Mouse (Mus musculus): Measurements from ENCODE around the gene Msh5. TPM values are rescaled to one million over a fixed set of nuclear protein-coding genes. Genes with fewer than 3 reads are reported as not detected.
A peak's percentile ranks its signal among the peaks of the same experiment; 100 is the strongest.
"Not testable (repeated sequence)": the region's sequence is repeated elsewhere in the genome, so short reads cannot be mapped to it uniquely, and the experiment has no call there.

Gene Msh5
- polyA plus RNA-seq, 1 experiment from 2014 or later: 3.0 TPM

DNA sequence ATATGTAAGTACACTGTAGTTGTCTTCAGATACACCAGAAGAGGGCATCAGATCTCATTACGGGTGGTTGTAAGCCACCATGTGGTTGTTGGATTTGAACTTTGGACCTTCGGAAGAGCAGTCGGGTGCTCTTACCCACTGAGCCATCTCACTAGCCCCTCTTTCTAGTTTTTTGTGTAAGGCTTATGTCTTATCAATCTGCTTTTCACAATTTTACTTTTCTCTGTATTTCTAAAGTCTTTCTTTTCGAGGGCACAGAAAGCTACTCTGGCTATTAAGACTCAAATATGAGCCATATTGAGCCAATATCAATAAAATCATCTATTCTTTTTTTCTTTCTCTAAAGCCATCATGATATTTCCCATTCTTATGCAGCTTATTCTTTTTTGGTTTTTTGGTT is 51.4 kb downstream of the Msh5 start:
- H3K27ac ChIP-seq; H3K4me3 ChIP-seq; H3K27me3 ChIP-seq; ATAC-seq (ENCODE audit: insufficient number of reproducible peaks, low FRiP score, low TSS enrichment, low read depth); H3K9me3 ChIP-seq; H3K9ac ChIP-seq; H3K4me2 ChIP-seq: not testable (repeated sequence)
- 88% methylated on average over 4 of the region's 4 CpGs for WGBS
- peaks cover 15% of the 10 kb centered on the region for H3K4me1 ChIP-seq
- peaks cover 35% of the 10 kb centered on the region; the same call in 1 of the 2 replicates for H3K36me3 ChIP-seq

DNA sequence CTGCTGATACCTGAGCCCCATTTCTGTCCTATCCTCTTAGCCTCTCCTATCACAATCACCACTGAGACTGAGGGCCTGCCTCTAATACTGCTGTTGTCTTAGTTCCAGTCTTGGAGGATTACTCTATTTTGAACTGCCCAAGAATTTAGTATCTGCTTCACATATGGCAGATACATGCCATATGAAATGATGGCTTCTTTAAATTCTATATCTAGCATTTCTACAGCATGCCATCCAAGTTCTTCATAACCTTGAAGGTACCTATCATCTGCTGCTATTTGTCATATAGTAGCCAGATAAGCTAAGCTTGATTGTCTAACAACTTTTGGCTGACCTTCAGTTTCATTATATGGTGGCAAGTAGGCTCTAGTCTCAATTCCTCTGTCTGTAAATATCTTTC is 51.8 kb downstream of the Msh5 start:
- peaks cover 35% of the 10 kb centered on the region; the same call in 1 of the 2 replicates for H3K36me3 ChIP-seq

DNA sequence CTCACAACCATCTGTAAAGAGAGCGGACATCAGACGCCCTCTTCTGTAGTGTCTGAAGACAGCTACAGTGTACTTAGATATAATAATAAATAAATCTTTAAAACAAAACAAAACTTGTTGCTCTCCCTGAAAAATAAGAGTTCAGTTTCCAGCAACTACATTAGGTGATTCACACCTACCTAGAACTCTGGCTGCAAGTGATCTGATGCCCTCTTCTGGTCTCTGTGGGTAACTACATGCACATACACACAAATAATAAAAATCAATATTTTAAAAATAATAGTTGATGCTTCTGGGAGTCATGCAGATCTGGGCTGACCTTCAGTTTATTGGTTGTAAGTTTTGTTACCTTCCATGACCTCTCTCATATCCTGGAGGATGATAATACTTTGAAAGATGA is 62.3 kb downstream of the Msh5 start:
- peaks cover 24% of the 10 kb centered on the region for H3K36me3 ChIP-seq
- no peaks in the 10 kb centered on the region for H3K27me3 ChIP-seq
- no peak overlapping the region for H3K4me3 ChIP-seq
- H3K4me1 ChIP-seq: peaks cover 21% of the 10 kb centered on the region
- H3K4me2 ChIP-seq: no peak overlapping the region
- WGBS: 74% methylated on average over 2 of the region's 2 CpGs
- no peak for ATAC-seq (ENCODE audit: insufficient number of reproducible peaks, low FRiP score, low TSS enrichment, low read depth)
- H3K9ac ChIP-seq: no peak overlapping the region
- H3K27ac ChIP-seq: no peak overlapping the region
- H3K9me3 ChIP-seq: no peaks in the 10 kb centered on the region

More for the DNA sequence above, 51.8 kb downstream of the Msh5 start:
- Histone ChIP-seq H3K4me3 (no peak overlapping the region), H3K4me1 (peaks cover 11% of the 10 kb centered on the region), H3K9ac (no peak overlapping the region), H3K27me3 (no peaks in the 10 kb centered on the region), H3K27ac (no peak overlapping the region), H3K4me2 (no peak overlapping the region), H3K9me3 (no peaks in the 10 kb centered on the region)
- no peak for ATAC-seq (ENCODE audit: insufficient number of reproducible peaks, low FRiP score, low TSS enrichment, low read depth)

DNA sequence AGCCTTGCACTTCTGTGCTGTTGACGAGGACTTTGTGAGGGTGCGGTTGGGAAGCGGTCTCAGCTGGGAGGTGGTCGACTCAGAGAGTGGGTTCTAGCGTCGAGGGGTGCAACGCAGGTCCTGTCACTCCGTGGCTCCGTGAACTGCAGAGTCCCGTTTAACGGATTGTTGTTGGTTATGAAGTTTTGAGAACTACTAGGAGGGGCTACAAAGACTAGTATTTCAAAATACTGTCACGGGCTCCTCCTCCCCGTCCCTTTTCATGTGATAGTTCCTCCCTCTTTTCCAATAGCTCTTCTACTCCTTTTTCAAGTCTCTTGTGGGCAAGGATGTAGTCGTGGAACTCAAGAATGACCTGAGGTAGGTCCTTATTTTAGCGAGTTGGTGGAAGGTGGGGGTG is 64.2 kb downstream of the Msh5 start:
- Histone ChIP-seq H3K9me3 (no peaks in the 10 kb centered on the region), H3K4me1 (peaks cover 21% of the 10 kb centered on the region), H3K4me3 (peak overlapping the region; percentile 87), H3K9ac (peak overlapping the region; percentile 91), H3K36me3 (peaks cover 19% of the 10 kb centered on the region), H3K4me2 (peak overlapping the region; percentile 83), H3K27ac (peak overlapping the region; percentile 100), H3K27me3 (no peaks in the 10 kb centered on the region)
- ATAC-seq (ENCODE audit: insufficient number of reproducible peaks, low FRiP score, low TSS enrichment, low read depth): no peak
- 0% methylated on average over 15 of the region's 15 CpGs for WGBS

DNA sequence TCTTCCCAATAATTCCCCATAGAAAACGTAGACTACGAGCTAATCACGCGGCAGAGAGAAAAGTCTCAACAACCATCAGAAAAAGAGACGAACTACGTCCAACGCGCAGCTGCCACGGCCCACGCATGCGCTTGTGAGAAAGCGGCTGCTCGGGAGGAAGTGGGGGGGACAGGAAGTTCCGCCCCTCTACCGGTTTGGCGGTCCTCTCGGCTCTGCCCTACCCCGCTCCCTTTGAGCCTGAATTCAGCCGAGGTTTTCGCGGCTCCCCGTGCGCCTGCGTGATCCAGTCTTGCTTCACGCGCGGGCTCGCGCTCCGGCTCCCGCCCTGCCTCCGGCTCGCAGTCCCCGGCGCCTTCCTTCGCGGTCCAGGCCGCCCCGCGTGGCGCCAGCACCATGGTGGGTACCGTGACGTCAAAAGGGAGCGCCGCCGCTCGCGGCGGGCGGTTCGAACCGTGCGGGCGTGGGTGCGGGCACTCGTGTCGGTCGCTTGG is 64.8 kb downstream of the Msh5 start, which contains the start of gene Lsm2:
Gene Lsm2 (plus strand): TSS at position 173 of the 491 bp plus-strand sequence.
- ATAC-seq (ENCODE audit: insufficient number of reproducible peaks, low FRiP score, low TSS enrichment, low read depth): peak; percentile 88
- Histone ChIP-seq H3K4me1 (peaks cover 21% of the 10 kb centered on the region), H3K4me3 (peak within 1 kb of the TSS; percentile 87), H3K27me3 (no peaks in the 10 kb centered on the region), H3K36me3 (peaks cover 19% of the 10 kb centered on the region), H3K4me2 (peak within 1 kb of the TSS; percentile 83), H3K27ac (peak within 1 kb of the TSS; percentile 100), H3K9ac (peak within 1 kb of the TSS; percentile 91), H3K9me3 (no peaks in the 10 kb centered on the region)
- under 1% methylated on average over 58 of the region's 58 CpGs for WGBS

DNA sequence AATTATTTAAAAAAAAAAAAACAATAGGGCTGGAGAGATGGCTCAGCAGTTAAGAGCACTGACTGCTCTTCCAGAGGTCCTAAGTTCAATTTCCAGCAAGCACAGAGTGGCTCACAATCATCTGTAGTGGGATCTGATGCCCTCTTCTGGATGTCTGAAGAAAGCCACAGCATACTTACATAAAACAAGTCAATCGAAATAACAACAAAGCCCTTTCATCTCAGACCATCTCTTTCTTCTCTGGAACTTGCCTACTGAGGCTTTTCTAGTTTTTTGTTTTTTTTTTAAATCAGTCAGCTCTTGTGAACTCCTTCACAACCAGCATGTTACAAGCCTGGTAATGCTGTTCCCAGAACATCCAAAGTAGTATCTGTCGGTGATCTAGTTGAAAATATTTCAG is 65.9 kb downstream of the Msh5 start:
- H3K4me1 ChIP-seq: peaks cover 21% of the 10 kb centered on the region
- H3K9ac ChIP-seq: peak overlapping the region; percentile 91; the same call in 1 of the 2 replicates
- 9% methylated on average over 2 of the region's 2 CpGs for WGBS
- H3K9me3 ChIP-seq: no peaks in the 10 kb centered on the region
- no peaks in the 10 kb centered on the region for H3K27me3 ChIP-seq
- H3K27ac ChIP-seq: peak overlapping the region; percentile 100
- H3K36me3 ChIP-seq: peaks cover 8% of the 10 kb centered on the region
- H3K4me2 ChIP-seq: peak overlapping the region; percentile 83
- ATAC-seq (ENCODE audit: insufficient number of reproducible peaks, low FRiP score, low TSS enrichment, low read depth): no peak
- peak overlapping the region; percentile 87 for H3K4me3 ChIP-seq

DNA sequence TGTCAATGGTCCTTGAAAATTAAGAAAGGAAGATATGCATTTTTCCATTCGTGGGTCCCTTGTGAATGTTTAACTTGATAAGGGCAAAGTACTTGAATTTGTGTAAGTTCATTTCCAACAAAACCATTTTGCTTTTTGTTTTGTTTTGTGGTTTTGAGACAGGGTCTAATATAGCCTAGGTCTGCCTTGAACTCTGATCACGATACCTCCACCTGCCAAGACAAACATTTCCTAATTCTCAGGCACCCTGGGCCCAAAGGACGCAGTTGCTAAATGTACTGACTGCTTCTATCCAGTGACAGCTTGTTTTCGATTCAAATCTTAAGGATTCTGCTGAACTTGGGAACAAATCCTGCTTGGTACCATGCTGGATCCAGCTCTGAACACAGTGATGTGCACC is 66.9 kb downstream of the Msh5 start:
- Histone ChIP-seq H3K4me2 (no peak overlapping the region), H3K4me3 (no peak overlapping the region), H3K9me3 (no peaks in the 10 kb centered on the region), H3K27me3 (no peaks in the 10 kb centered on the region), H3K9ac (no peak overlapping the region), H3K4me1 (peaks cover 21% of the 10 kb centered on the region), H3K27ac (no peak overlapping the region), H3K36me3 (no peaks in the 10 kb centered on the region)
- ATAC-seq (ENCODE audit: insufficient number of reproducible peaks, low FRiP score, low TSS enrichment, low read depth): no peak
- 90% methylated on average over 4 of the region's 4 CpGs for WGBS

Other genes with a start within 250 kb of the Msh5 start
- 0.12 and 0.25 TPM in 2 replicates for gene Cyp21a1, start 242.2 kb downstream of the Msh5 start, polyA plus RNA-seq (2015; fragmentation: Nextera tagmentation; extraction: Ambion mirVana)
- 26.1 and 29.3 TPM in 2 replicates for gene Stk19, start 209.8 kb downstream of the Msh5 start, polyA plus RNA-seq (2015; fragmentation: Nextera tagmentation; extraction: Ambion mirVana)
- gene Dxo, start 209.7 kb downstream of the Msh5 start, polyA plus RNA-seq (2015; fragmentation: Nextera tagmentation; extraction: Ambion mirVana): 62.1 and 65.8 TPM in 2 replicates
- gene Skiv2l, start 196.5 kb downstream of the Msh5 start, polyA plus RNA-seq (2015; fragmentation: Nextera tagmentation; extraction: Ambion mirVana): 47.2 and 47.4 TPM in 2 replicates
- gene Nelfe, start 196.4 kb downstream of the Msh5 start, polyA plus RNA-seq (2015; fragmentation: Nextera tagmentation; extraction: Ambion mirVana): 90.1 and 96.4 TPM in 2 replicates
- 2.8 and 3.6 TPM in 2 replicates for gene Cfb, start 184.2 kb downstream of the Msh5 start, polyA plus RNA-seq (2015; fragmentation: Nextera tagmentation; extraction: Ambion mirVana)
- 1.7 and 2.8 TPM in 2 replicates for gene Zbtb12, start 167.3 kb downstream of the Msh5 start, polyA plus RNA-seq (2015; fragmentation: Nextera tagmentation; extraction: Ambion mirVana)
- gene Gm20547, start 164.7 kb downstream of the Msh5 start, polyA plus RNA-seq (2015; fragmentation: Nextera tagmentation; extraction: Ambion mirVana): not detected in 2 replicates
- 4.6 and 5.2 TPM in 2 replicates for gene C2, start 148.5 kb downstream of the Msh5 start, polyA plus RNA-seq (2015; fragmentation: Nextera tagmentation; extraction: Ambion mirVana)
- 64.6 and 78.1 TPM in 2 replicates for gene Ehmt2, start 148.3 kb downstream of the Msh5 start, polyA plus RNA-seq (2015; fragmentation: Nextera tagmentation; extraction: Ambion mirVana)
- 0.17 TPM in 1 of 2 replicates, not detected in the other for gene Slc44a4, start 132.3 kb downstream of the Msh5 start, polyA plus RNA-seq (2015; fragmentation: Nextera tagmentation; extraction: Ambion mirVana)
- 20.1 and 20.5 TPM in 2 replicates for gene Neu1, start 115.5 kb downstream of the Msh5 start, polyA plus RNA-seq (2015; fragmentation: Nextera tagmentation; extraction: Ambion mirVana)
- gene Hspa1b, start 87.5 kb downstream of the Msh5 start, polyA plus RNA-seq (2015; fragmentation: Nextera tagmentation; extraction: Ambion mirVana): 3.3 and 3.6 TPM in 2 replicates
- gene Gm20481, start 76.8 kb downstream of the Msh5 start, polyA plus RNA-seq (2015; fragmentation: Nextera tagmentation; extraction: Ambion mirVana): not detected in 2 replicates
- 31.7 and 32.0 TPM in 2 replicates for gene Hspa1a, start 74.6 kb downstream of the Msh5 start, polyA plus RNA-seq (2015; fragmentation: Nextera tagmentation; extraction: Ambion mirVana)
- gene Hspa1l, start 74.0 kb downstream of the Msh5 start, polyA plus RNA-seq (2015; fragmentation: Nextera tagmentation; extraction: Ambion mirVana): 0.46 and 0.65 TPM in 2 replicates
- 143 and 159 TPM in 2 replicates for gene Lsm2, start 64.9 kb downstream of the Msh5 start, polyA plus RNA-seq (2015; fragmentation: Nextera tagmentation; extraction: Ambion mirVana)
- 94.4 and 95.1 TPM in 2 replicates for gene Vars, start 45.8 kb downstream of the Msh5 start, polyA plus RNA-seq (2015; fragmentation: Nextera tagmentation; extraction: Ambion mirVana)
- gene Vwa7, start 30.2 kb downstream of the Msh5 start, polyA plus RNA-seq (2015; fragmentation: Nextera tagmentation; extraction: Ambion mirVana): 0.18 and 0.20 TPM in 2 replicates
- gene Sapcd1, start 18.7 kb downstream of the Msh5 start, polyA plus RNA-seq (2015; fragmentation: Nextera tagmentation; extraction: Ambion mirVana): 8.9 and 9.4 TPM in 2 replicates
- gene Clic1, start 3.2 kb upstream of the Msh5 start, polyA plus RNA-seq (2015; fragmentation: Nextera tagmentation; extraction: Ambion mirVana): 351 and 363 TPM in 2 replicates
- gene Ddah2, start 12.3 kb upstream of the Msh5 start, polyA plus RNA-seq (2015; fragmentation: Nextera tagmentation; extraction: Ambion mirVana): 321 and 336 TPM in 2 replicates
- 181 and 203 TPM in 2 replicates for gene Ly6g6c, start 18.6 kb upstream of the Msh5 start, polyA plus RNA-seq (2015; fragmentation: Nextera tagmentation; extraction: Ambion mirVana)
- 1.0 and 1.4 TPM in 2 replicates for gene Mpig6b, start 19.4 kb upstream of the Msh5 start, polyA plus RNA-seq (2015; fragmentation: Nextera tagmentation; extraction: Ambion mirVana)
- gene Ly6g6e, start 30.2 kb upstream of the Msh5 start, polyA plus RNA-seq (2015; fragmentation: Nextera tagmentation; extraction: Ambion mirVana): 50.6 and 53.7 TPM in 2 replicates
- gene Ly6g6d, start 31.3 kb upstream of the Msh5 start, polyA plus RNA-seq (2015; fragmentation: Nextera tagmentation; extraction: Ambion mirVana): 1.1 and 2.4 TPM in 2 replicates
- 0.13 and 0.20 TPM in 2 replicates for gene Ly6g6f, start 38.9 kb upstream of the Msh5 start, polyA plus RNA-seq (2015; fragmentation: Nextera tagmentation; extraction: Ambion mirVana)
- gene Abhd16a, start 42.5 kb upstream of the Msh5 start, polyA plus RNA-seq (2015; fragmentation: Nextera tagmentation; extraction: Ambion mirVana): 101 and 112 TPM in 2 replicates
- not detected in 2 replicates for gene Ly6g5c, start 61.5 kb upstream of the Msh5 start, polyA plus RNA-seq (2015; fragmentation: Nextera tagmentation; extraction: Ambion mirVana)
- 0.78 and 0.99 TPM in 2 replicates for gene Ly6g5b, start 68.7 kb upstream of the Msh5 start, polyA plus RNA-seq (2015; fragmentation: Nextera tagmentation; extraction: Ambion mirVana)
- gene Gpank1, start 74.7 kb upstream of the Msh5 start, polyA plus RNA-seq (2015; fragmentation: Nextera tagmentation; extraction: Ambion mirVana): 16.8 and 17.4 TPM in 2 replicates
- gene Csnk2b, start 75.3 kb upstream of the Msh5 start, polyA plus RNA-seq (2015; fragmentation: Nextera tagmentation; extraction: Ambion mirVana): 293 and 297 TPM in 2 replicates
- gene D17H6S53E, start 79.6 kb upstream of the Msh5 start, polyA plus RNA-seq (2015; fragmentation: Nextera tagmentation; extraction: Ambion mirVana): 10.5 and 11.2 TPM in 2 replicates
- gene Apom, start 85.3 kb upstream of the Msh5 start, polyA plus RNA-seq (2015; fragmentation: Nextera tagmentation; extraction: Ambion mirVana): 0.52 and 2.0 TPM in 2 replicates
- 49.6 and 51.8 TPM in 2 replicates for gene Bag6, start 88.4 kb upstream of the Msh5 start, polyA plus RNA-seq (2015; fragmentation: Nextera tagmentation; extraction: Ambion mirVana)
- gene Prrc2a, start 118.2 kb upstream of the Msh5 start, polyA plus RNA-seq (2015; fragmentation: Nextera tagmentation; extraction: Ambion mirVana): 142 and 147 TPM in 2 replicates
- 14.6 and 18.6 TPM in 2 replicates for gene Aif1, start 129.3 kb upstream of the Msh5 start, polyA plus RNA-seq (2015; fragmentation: Nextera tagmentation; extraction: Ambion mirVana)
- 25.8 and 27.5 TPM in 2 replicates for gene Lst1, start 141.7 kb upstream of the Msh5 start, polyA plus RNA-seq (2015; fragmentation: Nextera tagmentation; extraction: Ambion mirVana)
- 1.0 and 1.2 TPM in 2 replicates for gene Ltb, start 147.7 kb upstream of the Msh5 start, polyA plus RNA-seq (2015; fragmentation: Nextera tagmentation; extraction: Ambion mirVana)
- 0.64 and 0.82 TPM in 2 replicates for gene Tnf, start 155.3 kb upstream of the Msh5 start, polyA plus RNA-seq (2015; fragmentation: Nextera tagmentation; extraction: Ambion mirVana)
- 0.37 TPM in 1 of 2 replicates, not detected in the other for gene Lta, start 158.6 kb upstream of the Msh5 start, polyA plus RNA-seq (2015; fragmentation: Nextera tagmentation; extraction: Ambion mirVana)
- 0.41 and 0.77 TPM in 2 replicates for gene Gm16181, start 174.1 kb upstream of the Msh5 start, polyA plus RNA-seq (2015; fragmentation: Nextera tagmentation; extraction: Ambion mirVana)
- 3.7 and 3.8 TPM in 2 replicates for gene Atp6v1g2, start 186.9 kb upstream of the Msh5 start, polyA plus RNA-seq (2015; fragmentation: Nextera tagmentation; extraction: Ambion mirVana)
- gene Nfkbil1, start 189.0 kb upstream of the Msh5 start, polyA plus RNA-seq (2015; fragmentation: Nextera tagmentation; extraction: Ambion mirVana): 11.2 and 11.8 TPM in 2 replicates
- gene Ddx39b, start 195.0 kb upstream of the Msh5 start, polyA plus RNA-seq (2015; fragmentation: Nextera tagmentation; extraction: Ambion mirVana): 401 and 418 TPM in 2 replicates
- 84.7 and 93.0 TPM in 2 replicates for gene H2-D1, start 216.0 kb upstream of the Msh5 start, polyA plus RNA-seq (2015; fragmentation: Nextera tagmentation; extraction: Ambion mirVana)

All from limb, embryonic 15.5 days (tissue).